Mouse (Mus musculus): ENCODE data around the gene Anapc15-ps.

DNA sequence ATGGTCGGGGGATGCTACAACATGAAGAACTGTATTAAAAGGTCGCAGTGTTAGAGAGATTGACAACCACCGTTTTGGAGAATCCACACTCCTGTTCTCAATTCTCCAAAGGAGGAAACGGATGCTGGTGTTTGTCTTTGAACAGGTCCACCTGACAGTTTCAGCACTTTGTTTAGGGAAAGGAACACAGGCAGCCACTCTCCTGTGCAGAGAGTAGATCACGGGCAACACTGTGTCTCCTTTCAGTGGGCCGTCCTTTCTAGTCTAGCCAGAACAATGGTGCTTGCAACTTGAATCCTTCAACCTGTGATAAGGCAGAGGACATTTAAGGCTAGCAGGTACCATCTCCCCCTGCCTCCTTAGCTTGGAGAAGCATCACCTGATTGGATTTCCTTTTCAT, 12.9 kb downstream of the Anapc15-ps start:
- TF ChIP-seq CTCF (IDR thresholded peaks at IDR 0.05; ENCODE audit: control insufficient read depth, insufficient read depth, insufficient replicate concordance, low read depth, low read length) = no peak
- no peak for TF ChIP-seq POLR2A (IDR thresholded peaks at IDR 0.05; ENCODE audit: control insufficient read depth, low read depth, low read length)
